ENCODE assay signal across 17 mouse cellular contexts in the genomic region with DNA sequence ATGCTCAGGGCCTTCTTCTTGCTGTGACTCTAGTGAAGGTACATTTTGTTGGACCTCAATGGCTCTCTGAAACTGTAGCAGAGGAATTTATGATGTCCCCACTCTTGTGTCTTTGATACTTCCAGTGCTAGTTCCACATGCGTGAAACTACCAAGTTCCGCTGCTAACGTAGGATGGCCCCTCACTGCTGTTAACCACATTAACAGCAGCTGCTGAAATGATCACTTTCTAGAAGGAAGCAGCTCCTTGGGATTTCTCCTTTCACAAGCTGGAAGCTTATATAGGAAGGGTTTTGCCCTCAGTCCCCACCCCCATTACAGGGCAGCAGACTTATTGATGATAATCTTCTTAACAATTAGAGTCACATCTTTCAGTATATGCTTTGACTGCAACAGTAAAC.
"Had no signal": no experiment of that assay in that cellular context is flagged by ENCODE, and none has a peak within 500 bp of the region (broad histone marks: within the 10 kb centered on the region; RNA-seq: fewer than 3 reads in every experiment).

No protein-coding gene starts in this region.

- DNase-seq: gastrocnemius, postnatal 14 days; gastrocnemius, postnatal 36 days; heart, adult 2 months; heart, postnatal 14 days; heart, postnatal 36 days; kidney, adult 18-20 months; kidney, adult 8-10 months; kidney, postnatal 10 days; kidney, postnatal 25 days; kidney, postnatal 4 days; layer of hippocampus, postnatal 36 days; left cerebral cortex, postnatal 4 days had no signal

- ATAC-seq: hindbrain, embryonic 16.5 days; inflammation-experienced regulatory T-cells, adult 6 months; intestine, embryonic 15.5 days; intestine, postnatal 0 days; liver, embryonic 12.5 days had no signal
